Mouse (Mus musculus): ENCODE measurements at regions not wholly inside any gene's neighbourhood (a gene's known extent, or its start where the extent isn't known, plus 50 kb on each side); places are given as distances from the start of the nearest gene placed in this dataset.

DNA sequence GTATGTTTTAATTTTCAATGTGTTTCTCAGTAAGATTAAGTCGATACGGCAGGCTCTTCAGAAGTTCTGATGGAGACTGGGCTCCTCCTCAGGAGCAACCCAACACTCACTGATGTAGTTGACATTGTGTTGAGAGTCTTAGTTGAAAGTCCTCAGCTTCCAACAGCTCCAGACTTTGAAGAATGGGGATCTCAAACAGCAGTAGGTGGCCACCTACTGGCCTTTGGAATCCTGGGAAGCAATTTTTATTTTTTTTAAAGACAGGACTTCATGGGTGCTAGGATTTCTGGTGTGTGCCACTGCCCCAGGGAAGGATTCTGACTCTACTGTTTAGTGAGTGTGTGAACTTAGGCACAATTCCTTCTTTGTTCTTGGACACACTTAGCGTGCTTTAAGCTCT lies 225.9 kb upstream of the Tbc1d5 start:
- no peak for DNase-seq (ENCODE audit: low spot score in 2 of 2)

DNA sequence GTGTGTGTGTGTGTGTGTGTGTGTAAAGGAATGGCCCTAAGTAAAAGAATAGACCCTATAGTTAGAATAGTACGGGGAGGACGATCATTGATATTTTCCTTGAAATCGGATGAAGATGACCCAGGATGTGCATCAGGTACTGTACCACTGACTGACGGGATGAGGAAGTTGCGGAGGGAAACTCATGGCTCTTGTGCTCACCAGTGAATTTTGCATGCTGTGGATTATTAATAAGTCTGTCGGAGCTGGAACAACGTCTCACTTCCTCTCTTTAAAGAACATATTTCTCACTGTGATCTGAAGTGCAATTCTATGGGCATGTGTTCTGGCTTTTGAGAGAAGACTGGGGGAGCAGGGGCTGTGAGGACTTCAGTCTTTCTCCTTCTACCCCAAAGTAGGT lies 218.8 kb upstream of the Tbc1d5 start:
- DNase-seq (ENCODE audit: low spot score in 2 of 2): no peak

DNA sequence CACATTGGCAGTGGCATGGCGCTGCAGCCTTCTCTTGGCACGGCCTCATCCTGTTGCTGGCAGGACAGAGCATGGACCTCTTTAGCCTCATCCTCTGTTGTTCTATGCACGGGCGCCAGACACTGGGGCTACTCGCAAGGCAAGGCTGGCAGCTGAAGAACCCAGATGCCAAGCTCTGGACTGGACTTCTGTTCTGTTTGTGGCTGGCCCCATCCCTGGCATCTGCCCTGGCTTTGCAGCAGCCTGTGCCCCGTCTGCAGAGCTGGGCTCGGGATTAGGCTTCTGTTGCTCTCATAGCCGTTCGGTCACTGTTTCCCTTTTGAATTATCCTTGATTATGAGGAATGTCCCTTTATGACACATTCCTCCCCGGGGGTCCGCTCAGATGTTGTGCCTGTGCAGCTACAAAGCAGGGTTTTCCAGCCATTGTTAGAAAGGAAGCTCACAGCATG lies 214.6 kb upstream of the Tbc1d5 start:
- peak in 1 of 2 experiments; percentile 14 for DNase-seq (ENCODE audit: low spot score in 2 of 2)

GRCm38 (mm10) chr17:51391871-51392270 lies 212.7 kb upstream of the Tbc1d5 start:
- DNase-seq (ENCODE audit: low spot score in 2 of 2): no peak

DNA sequence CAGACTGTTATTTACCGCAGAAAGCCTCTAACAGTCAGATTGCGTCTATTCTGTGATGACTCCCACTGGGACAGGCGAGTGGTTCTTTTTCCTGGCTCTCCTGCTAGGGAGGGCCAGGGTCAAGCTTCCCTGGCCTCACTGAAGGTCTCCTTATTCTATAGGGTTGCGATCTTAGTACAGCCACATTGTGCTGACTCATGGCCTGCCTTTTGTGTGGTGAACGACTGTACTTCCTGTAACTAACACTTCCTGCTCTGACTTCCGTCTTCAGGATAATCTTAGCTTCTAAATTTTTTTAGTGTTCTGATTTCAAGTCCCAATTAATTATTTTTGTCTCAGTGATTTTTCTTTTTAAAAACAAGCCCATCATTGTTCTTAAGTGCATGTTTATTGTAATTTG lies 203.4 kb upstream of the Tbc1d5 start:
- no peak for DNase-seq (ENCODE audit: low spot score in 2 of 2)

- DNase-seq (ENCODE audit: low spot score in 2 of 2): no peak
These were observed 192.9 kb upstream of the Tbc1d5 start for GRCm38 (mm10) chr17:51371937-51372479.

DNA sequence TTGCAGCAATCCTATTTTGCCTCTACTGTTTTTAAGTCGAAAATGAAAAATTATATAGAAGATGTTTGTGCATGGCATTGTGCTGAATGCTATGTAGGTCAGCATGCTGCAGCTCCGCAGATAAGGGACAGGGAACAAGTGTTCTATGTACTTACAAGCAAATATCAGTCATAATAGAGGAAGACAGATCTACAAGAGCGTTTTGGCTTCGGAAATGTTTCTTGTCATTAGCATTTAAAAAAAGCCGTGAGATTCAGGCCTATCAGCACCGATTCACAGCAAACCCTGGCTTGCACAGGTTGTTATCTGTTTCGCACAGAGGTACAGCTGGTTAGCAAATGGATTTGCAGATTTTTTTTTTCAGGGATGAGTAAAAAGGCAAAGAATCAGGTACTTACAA lies 191.8 kb upstream of the Tbc1d5 start:
- DNase-seq (ENCODE audit: low spot score in 2 of 2): no peak

DNA sequence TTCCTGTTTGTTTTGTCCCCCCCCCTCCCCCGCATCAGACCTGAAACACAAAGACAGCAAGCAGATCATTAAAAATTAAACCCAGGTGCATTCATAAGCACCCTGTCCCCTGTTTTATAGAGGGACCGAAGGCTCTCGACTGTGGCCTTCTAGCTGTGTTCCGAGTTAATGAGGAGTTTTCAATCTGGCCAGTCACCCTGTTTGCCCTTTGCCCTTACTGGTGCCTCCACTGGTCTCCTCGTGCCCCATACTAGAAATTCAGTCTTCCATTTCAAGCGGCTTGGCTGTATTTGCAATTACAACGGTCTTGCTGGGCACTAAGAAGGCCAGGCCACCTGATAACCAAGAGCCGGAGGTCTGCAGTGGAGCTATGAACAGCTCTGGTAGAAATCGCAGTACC lies 190.9 kb upstream of the Tbc1d5 start:
- no peak for DNase-seq (ENCODE audit: low spot score in 2 of 2)

GRCm38 (mm10) chr17:51362801-51363200 lies 183.6 kb upstream of the Tbc1d5 start:
- no peak for DNase-seq (ENCODE audit: low spot score in 2 of 2)

DNA sequence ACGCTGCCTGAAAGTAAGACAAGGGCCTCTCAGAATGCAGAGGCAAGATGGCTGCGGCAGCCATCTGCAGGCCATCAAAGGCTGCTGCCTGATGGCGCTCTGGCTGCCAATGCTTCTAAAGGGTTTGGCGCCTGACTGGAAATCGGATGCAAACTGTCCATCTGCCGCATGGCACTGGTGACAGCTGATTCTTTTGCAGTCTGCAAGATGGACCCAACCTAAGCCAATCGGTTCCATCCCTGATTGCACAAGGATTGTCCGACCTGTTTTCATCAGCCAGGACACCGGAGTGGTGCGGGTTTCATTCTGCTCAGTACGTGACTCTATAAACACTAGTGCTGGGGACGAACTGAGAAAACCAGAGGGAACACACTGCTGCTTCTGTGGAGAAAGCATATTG lies 183.1 kb upstream of the Tbc1d5 start:
- DNase-seq (ENCODE audit: low spot score in 2 of 2): no peak

- DNase-seq (ENCODE audit: low spot score in 2 of 2): no peak
These were observed 179.2 kb upstream of the Tbc1d5 start for GRCm38 (mm10) chr17:51358362-51358739.

DNA sequence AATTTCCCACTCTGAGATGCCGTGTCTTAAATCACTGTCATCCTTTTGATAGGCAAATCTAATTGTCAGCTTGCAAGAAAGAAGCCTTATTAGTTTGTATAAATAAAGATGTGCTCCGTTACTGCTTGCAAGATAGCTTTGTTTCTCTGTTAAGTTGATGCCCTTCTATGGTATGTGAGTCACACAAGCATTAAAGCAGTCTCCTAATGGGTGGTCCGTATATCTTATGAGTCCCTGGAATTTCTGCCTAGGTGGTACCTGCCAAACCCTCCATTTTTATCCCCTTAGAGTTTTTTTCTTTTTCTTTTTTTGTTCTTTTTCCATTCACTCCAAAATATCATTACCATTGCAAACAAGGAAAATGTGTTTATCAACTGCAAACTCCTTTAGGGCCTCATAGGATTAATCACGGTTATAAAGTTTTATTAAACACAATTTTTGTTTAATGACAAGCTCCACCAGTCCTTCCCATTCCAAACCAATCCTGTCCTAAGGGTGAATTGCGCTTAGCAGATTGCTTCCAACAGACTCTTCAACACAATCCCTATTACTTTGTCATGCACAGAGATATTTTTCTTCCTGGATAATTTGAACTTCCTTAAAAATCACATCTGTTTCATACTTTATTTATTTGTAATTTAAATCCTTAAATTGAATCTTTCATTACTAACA lies 178.7 kb upstream of the Tbc1d5 start:
- no peak for DNase-seq (ENCODE audit: low spot score in 2 of 2)

DNA sequence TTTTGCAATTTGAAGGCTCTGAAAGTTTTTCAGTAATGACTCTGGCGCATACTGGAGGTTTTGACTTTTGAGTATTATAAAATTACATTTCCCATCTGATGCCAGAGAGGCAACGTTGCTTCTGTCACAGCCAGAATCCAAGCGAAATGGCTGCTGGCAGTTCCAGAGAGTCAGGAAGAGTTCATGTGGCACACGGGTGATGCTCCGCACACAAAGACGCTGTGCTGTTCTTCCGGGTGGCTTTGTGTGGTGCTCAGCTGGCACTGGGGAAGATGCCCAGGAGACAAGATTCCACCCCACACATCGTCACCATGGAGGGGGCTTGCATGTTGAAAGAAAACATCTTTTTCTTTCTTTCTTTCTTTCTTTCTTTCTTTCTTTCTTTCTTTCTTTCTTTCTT lies 177.3 kb upstream of the Tbc1d5 start:
- no peak for DNase-seq (ENCODE audit: low spot score in 2 of 2)

GRCm38 (mm10) chr17:51321868-51322267 lies 142.7 kb upstream of the Tbc1d5 start:
- DNase-seq (ENCODE audit: low spot score in 2 of 2): no peak

- peak in 1 of 2 experiments; percentile 6 for DNase-seq (ENCODE audit: low spot score in 2 of 2)
These were observed 141.9 kb upstream of the Tbc1d5 start for GRCm38 (mm10) chr17:51321025-51321424.

DNA sequence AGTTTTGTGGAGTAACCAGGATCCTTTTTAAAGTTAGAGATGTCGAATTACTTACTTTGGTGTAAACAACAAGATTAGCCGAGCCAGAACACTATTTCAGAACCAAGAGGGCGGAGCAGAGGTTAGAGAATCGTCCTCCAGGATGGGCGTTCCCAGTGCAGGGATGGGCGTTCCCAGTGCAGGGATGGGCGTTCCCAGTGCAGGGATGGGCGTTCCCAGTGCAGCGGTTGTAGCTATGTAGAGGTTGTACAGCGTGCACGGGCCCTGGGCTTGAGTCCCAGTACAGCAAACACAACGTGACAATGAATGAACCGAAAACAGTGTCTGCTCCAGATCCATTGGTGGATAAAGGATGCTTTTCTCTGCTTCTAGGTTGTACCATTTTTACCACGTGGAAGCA lies 125.8 kb upstream of the Tbc1d5 start:
- DNase-seq (ENCODE audit: low spot score in 2 of 2): no peak

GRCm38 (mm10) chr17:51290741-51291140 lies 111.6 kb upstream of the Tbc1d5 start:
- DNase-seq (ENCODE audit: low spot score in 2 of 2): no peak

- peak in 1 of 2 experiments; percentile 9 for DNase-seq (ENCODE audit: low spot score in 2 of 2)
These were observed 109.6 kb upstream of the Tbc1d5 start for GRCm38 (mm10) chr17:51288751-51289150.

- DNase-seq (ENCODE audit: low spot score in 2 of 2): no peak
These were observed 108.7 kb upstream of the Tbc1d5 start for GRCm38 (mm10) chr17:51287878-51288277.

DNA sequence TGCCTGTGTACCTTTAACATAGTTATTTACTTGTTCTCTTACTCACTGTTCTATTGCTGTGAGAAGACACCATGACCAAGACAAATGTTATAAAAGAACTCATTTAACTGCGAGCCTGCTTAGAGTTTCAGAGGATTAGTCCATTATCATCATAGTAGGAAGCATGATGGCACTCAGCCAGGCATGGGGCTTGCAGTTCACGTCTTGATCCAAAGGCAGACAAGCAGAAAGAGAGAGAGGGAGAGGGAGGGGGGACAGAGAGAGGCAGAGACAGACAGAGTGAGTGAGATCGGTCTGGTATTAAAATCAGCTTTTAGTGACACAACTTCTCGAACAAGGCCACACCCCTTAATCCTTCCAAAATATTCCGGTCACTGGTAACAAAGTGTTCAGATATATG lies 106.2 kb upstream of the Tbc1d5 start:
- no peak for DNase-seq (ENCODE audit: low spot score in 2 of 2)

- no peak for DNase-seq (ENCODE audit: low spot score in 2 of 2)
These were observed 99.6 kb upstream of the Tbc1d5 start for GRCm38 (mm10) chr17:51278771-51279170.

DNA sequence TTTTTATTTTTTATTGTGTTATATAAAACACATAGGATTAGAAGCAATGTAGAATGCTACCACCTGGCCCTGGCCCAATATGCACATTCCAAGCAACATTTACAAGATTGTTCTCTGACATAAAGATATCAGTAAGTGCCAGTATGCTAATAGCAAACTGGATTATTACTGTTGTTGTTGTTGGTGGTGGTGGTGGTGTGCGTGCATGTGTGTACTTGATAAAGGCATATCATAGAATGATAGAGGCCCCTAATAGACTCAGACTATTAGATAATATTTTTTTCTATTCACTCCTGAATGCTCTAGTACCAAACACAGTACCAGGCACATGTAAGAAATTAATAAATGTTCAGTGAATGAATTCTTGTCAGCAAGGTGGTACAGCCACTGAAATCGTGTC lies 98.9 kb upstream of the Tbc1d5 start:
- no peak for DNase-seq (ENCODE audit: low spot score in 2 of 2)

GRCm38 (mm10) chr17:51277161-51277560 lies 98.0 kb upstream of the Tbc1d5 start:
- DNase-seq (ENCODE audit: low spot score in 2 of 2): no peak

- no peak for DNase-seq (ENCODE audit: low spot score in 2 of 2)
These were observed 92.9 kb upstream of the Tbc1d5 start for GRCm38 (mm10) chr17:51272025-51272424.

Measured in left cerebral cortex, adult 8-10 months (tissue).